Mouse (Mus musculus) stomach, postnatal 0 days (tissue): ENCODE data around the gene Hacd3. TPM values are rescaled to one million over a fixed set of nuclear protein-coding genes. Genes with fewer than 3 reads are reported as not detected.

Experiments
- ATAC-seq: fragments of 200-750 bp; cut with Nextera tagmentation; 2 replicates; pipeline ENCODE4 v1.8.0; 2017; ENCODE audit not compliant: low FRiP score, low TSS enrichment
- DNase-seq: peaks from one replicate; pipeline ENCODE4 v3.0.0-alpha.2; 2016; ENCODE audit warnings: low spot score
- H3K27ac ChIP-seq: fragments of 300-500 bp; sonication (generic); replicated peaks from 2 replicates; pipeline ENCODE4 v1.5.1; 2014; ENCODE audit warnings: mild to moderate bottlenecking, control low read depth
- H3K27me3 ChIP-seq: fragments of 300-500 bp; sonication (generic); 2 replicates; pipeline ENCODE4 v1.6.1; 2014; ENCODE audit warnings: low read length; ENCODE audit not compliant: control insufficient read depth, insufficient read depth
- H3K36me3 ChIP-seq: fragments of 300-500 bp; sonication (generic); 2 replicates; pipeline ENCODE4 v1.6.1; 2014; ENCODE audit warnings: low read length, mixed read lengths; ENCODE audit not compliant: control insufficient read depth, insufficient read depth
- H3K4me1 ChIP-seq: fragments of 300-500 bp; sonication (generic); replicated peaks from 2 replicates; pipeline ENCODE4 v1.6.1; 2014; ENCODE audit warnings: antibody characterized with exemption; ENCODE audit not compliant: control insufficient read depth, insufficient read depth
- H3K4me2 ChIP-seq: fragments of 300-500 bp; sonication (generic); replicated peaks from 2 replicates; pipeline ENCODE4 v1.6.1; 2014; ENCODE audit warnings: low read depth, mild to moderate bottlenecking, control low read depth, moderate library complexity
- H3K4me3 ChIP-seq: fragments of 300-500 bp; sonication (generic); 2 replicates; pipeline ENCODE4 v1.5.1; 2014; ENCODE audit warnings: low read depth, low read length, control low read depth
- H3K9ac ChIP-seq: fragments of 300-500 bp; sonication (generic); 2 replicates; pipeline ENCODE4 v1.6.1; 2014; ENCODE audit warnings: mild to moderate bottlenecking, low read length, control low read depth, mixed read lengths
- H3K9me3 ChIP-seq: fragments of 300-500 bp; sonication (generic); 2 replicates; pipeline ENCODE4 v1.6.1; 2016; ENCODE audit warnings: low read length; ENCODE audit not compliant: control insufficient read depth
- CTCF ChIP-seq: IDR thresholded peaks from 2 replicates; pipeline ENCODE4 v1.5.1; 2016; ENCODE audit warnings: antibody characterized with exemption, low read depth, mild to moderate bottlenecking, moderate library complexity
- EP300 ChIP-seq: optimal IDR thresholded peaks from 2 replicates; pipeline ENCODE3; 2016; ENCODE audit warnings: antibody characterized with exemption
- WGBS: fragments of 180-500 bp; shearing (Covaris S2); extraction: QIAGEN DNeasy Blood & Tissue Kit; methylation state at CpG from one replicate; pipeline ENCODE4 v1.1.7; 2014; 5-methylcytosine and 5-hydroxymethylcytosine counted together
- polyA plus RNA-seq: library from polyadenylated mRNA; unstranded; fragments of >200 nt; fragmentation: Nextera tagmentation; extraction: Ambion mirVana; gene quantifications from 2 replicates; pipeline ENCODE4 v1.2.1, GENCODE M21; 2015

The Hacd3 gene
- polyA plus RNA-seq, 1 experiment from 2014 or later: 110 TPM

DNA sequence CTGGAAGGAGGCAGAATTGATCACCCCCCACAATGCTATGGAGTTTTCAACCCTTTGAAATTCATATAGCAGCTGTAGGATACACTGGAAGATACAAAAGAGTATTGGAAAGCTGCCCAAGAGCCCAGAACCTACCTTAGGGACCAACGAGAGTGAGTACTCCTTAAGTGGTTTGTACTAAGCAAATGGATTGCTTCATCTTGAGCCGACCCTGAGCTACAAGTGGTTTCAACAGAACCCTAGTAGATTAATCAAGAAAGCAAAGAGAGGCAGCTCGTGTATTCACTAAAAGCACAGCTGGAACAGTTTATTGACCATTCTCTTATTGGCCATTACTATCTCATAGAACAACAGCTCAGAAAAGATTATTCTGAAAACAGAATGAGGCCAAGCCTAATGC, 2.3 kb downstream of the Hacd3 start:
- Histone ChIP-seq H3K4me1 (0 out of 2 replicates have a peak, but pooled peaks cover 5% of the 10 kb centered on the region), H3K4me3 (no peak overlapping the region), H3K4me2 (no peak overlapping the region), H3K9me3 (no peaks in the 10 kb centered on the region), H3K9ac (no peak overlapping the region), H3K27me3 (no peaks in the 10 kb centered on the region), H3K27ac (no peak overlapping the region), H3K36me3 (no peaks in the 10 kb centered on the region)
- DNase-seq: no peak
- no peak for TF ChIP-seq CTCF
- TF ChIP-seq EP300: no peak
- ATAC-seq: no peak
- WGBS: 27% methylated on average over 3 of the region's 3 CpGs

- Histone ChIP-seq H3K27me3 (no peaks in the 10 kb centered on the region), H3K27ac (no peak overlapping the region), H3K36me3 (no peaks in the 10 kb centered on the region), H3K9me3 (no peaks in the 10 kb centered on the region), H3K4me2 (no peak overlapping the region), H3K4me3 (no peak overlapping the region), H3K9ac (no peak overlapping the region), H3K4me1 (0 out of 2 replicates have a peak, but pooled peaks cover 5% of the 10 kb centered on the region)
- ATAC-seq: no peak
- DNase-seq: no peak
- TF ChIP-seq EP300 (no peak), CTCF (no peak)
- WGBS: 65% methylated on average over 3 of the region's 3 CpGs
Measured at GRCm38 (mm10) chr9:65018588-65019121, 2.8 kb downstream of the Hacd3 start.

DNA sequence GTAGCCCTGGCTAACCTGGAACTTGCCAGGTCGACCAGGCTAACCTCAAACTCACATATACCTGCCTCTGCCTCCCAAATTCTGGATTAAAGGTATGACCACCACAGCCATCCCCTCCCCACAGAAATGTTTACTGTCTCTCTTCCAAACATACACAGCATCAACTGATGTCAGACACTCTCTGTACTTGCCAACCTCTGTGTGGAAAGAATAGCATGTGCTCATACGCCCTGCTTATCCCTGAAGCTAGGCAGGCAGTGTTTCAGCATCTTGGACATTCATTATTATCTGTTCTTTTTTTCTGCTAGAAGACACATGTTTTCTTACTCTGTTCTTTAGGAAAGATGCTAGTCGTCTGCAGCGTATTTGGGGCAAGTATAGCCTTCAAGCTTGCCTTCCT, 3.6 kb downstream of the Hacd3 start:
- Histone ChIP-seq H3K4me2 (no peak overlapping the region), H3K4me3 (no peak overlapping the region), H3K9ac (no peak overlapping the region), H3K27ac (no peak overlapping the region), H3K27me3 (no peaks in the 10 kb centered on the region), H3K4me1 (0 out of 2 replicates have a peak, but pooled peaks cover 5% of the 10 kb centered on the region), H3K36me3 (no peaks in the 10 kb centered on the region), H3K9me3 (no peaks in the 10 kb centered on the region)
- TF ChIP-seq EP300 (no peak), CTCF (no peak)
- ATAC-seq (no peak), DNase-seq (no peak)
- 82% methylated on average over 4 of the region's 4 CpGs for WGBS

DNA sequence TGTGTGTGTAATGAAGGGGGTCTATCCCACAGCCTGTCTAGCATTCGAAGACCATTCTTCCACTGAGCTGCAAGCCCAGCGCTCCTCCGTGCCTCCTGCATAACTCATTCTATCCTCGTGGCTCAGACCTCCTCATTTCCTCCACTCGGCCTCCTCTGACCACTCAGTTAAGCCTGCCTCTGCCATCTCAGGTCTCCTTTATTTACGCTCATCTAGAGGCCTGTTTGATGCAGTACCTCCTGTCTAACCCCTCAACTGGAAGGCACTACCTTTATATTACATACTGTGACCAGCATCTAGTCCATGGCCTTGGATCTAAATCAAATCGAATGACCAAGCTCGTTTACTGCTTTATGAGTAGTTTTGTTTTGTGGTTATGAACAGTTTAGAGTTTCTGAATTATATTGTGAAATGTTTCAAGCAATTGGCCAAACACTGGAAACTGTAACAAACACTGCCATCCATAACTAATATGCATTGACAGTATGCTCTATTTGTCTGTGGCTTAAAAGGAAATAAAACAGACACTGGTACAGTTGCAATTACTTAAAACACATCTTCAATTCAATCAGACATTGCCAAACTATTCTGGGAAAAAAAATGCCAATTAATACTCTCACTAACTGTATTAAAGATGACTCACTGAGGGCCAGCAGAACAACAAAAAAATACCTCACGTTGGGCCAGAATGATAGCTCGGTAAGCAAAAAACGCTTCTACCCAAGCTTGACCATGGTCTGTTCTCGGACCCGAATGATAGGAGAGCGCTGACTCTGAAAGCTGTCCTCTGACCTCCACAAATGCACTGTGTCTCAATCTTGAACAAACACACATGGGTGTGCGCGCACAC, 4.3 kb downstream of the Hacd3 start:
- Histone ChIP-seq H3K4me1 (0 out of 2 replicates have a peak, but pooled peaks cover 5% of the 10 kb centered on the region), H3K27me3 (no peaks in the 10 kb centered on the region), H3K4me2 (no peak overlapping the region), H3K36me3 (no peaks in the 10 kb centered on the region), H3K9me3 (no peaks in the 10 kb centered on the region), H3K9ac (no peak overlapping the region), H3K4me3 (no peak overlapping the region), H3K27ac (no peak overlapping the region)
- no peak for DNase-seq
- TF ChIP-seq EP300 (no peak), CTCF (no peak)
- no peak for ATAC-seq
- 73% methylated on average over 16 of the region's 16 CpGs for WGBS

DNA sequence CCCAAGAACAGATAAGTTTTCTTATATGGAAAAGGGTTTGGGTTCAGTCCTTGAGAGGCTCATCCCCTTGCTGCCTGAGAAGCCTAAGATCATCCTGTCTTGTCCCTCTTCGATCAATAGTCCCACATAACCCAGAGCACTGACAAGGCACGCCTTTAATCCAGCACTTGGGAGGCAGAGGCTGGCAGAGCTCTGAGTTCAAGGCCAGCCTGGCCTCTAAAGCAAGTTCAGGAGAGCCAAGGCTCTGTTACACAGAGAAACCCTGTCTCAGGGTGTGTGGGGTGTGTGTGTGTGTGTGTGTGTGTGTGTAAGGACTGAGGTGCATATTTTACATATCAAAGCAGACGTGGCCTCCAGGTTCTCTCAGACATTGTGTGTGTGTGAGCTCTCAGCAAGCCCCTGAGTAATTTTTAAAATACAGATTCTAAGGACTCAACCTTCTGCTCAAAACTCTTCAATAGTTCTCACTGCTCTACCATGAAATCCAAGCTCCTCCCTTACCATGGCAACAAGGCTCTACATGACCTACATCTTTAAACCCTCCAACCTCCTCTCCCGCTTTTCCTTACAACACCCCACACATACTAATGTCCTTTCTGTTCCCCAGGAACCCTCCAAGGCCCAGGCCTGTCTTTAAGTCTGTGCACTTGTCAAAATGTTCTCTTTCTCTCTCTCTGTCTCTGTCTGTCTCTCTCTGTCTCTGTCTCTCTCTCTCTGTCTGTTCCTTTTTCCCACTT, 5.1 kb downstream of the Hacd3 start:
- no peaks in the 10 kb centered on the region for H3K9me3 ChIP-seq
- no peak overlapping the region for H3K4me2 ChIP-seq
- WGBS: 77% methylated on average over 4 of the region's 4 CpGs
- no peak for TF ChIP-seq EP300
- no peak for TF ChIP-seq CTCF
- H3K9ac ChIP-seq: no peak overlapping the region
- H3K27me3 ChIP-seq: no peaks in the 10 kb centered on the region
- DNase-seq: no peak
- 0 out of 2 replicates have a peak, but pooled peaks cover 3% of the 10 kb centered on the region for H3K4me1 ChIP-seq
- H3K27ac ChIP-seq: 0 out of 2 replicates have a peak overlapping the region, but pooled peaks have one; percentile 6
- no peak for ATAC-seq
- H3K36me3 ChIP-seq: no peaks in the 10 kb centered on the region
- no peak overlapping the region for H3K4me3 ChIP-seq
